Mouse (Mus musculus) testis, adult 2 months (tissue): ENCODE measurements around the gene Eif2b4. TPM values are rescaled to one million over a fixed set of nuclear protein-coding genes. Genes with fewer than 3 reads are reported as not detected.

Source experiments
- H3K27ac ChIP-seq: fragments of 200-500 bp; 2 replicates; pipeline ENCODE4 v1.5.1; 2012; ENCODE audit warnings: low read depth, low read length; ENCODE audit not compliant: control insufficient read depth, insufficient read depth
- H3K27me3 ChIP-seq: fragments of 200-500 bp; 2 replicates; pipeline ENCODE4 v1.6.1; 2012; ENCODE audit warnings: mild to moderate bottlenecking, low read length, moderate library complexity; ENCODE audit not compliant: control insufficient read depth, insufficient read depth
- H3K36me3 ChIP-seq: fragments of 200-500 bp; 2 replicates; pipeline ENCODE4 v1.6.1; 2012; ENCODE audit warnings: mild to moderate bottlenecking, low read length; ENCODE audit not compliant: control insufficient read depth, insufficient read depth
- H3K4me1 ChIP-seq: fragments of 200-500 bp; 2 replicates; pipeline ENCODE4 v1.6.1; 2012; ENCODE audit warnings: low read length; ENCODE audit not compliant: control insufficient read depth, insufficient read depth
- H3K4me3 ChIP-seq: fragments of 200-500 bp; 2 replicates; pipeline ENCODE4 v1.5.1; 2012; ENCODE audit warnings: low read depth, mild to moderate bottlenecking, low read length, moderate library complexity, mixed read lengths; ENCODE audit not compliant: control insufficient read depth
- CTCF ChIP-seq: fragments of 200-500 bp; IDR thresholded peaks from 2 replicates; pipeline ENCODE4 v1.5.1; 2012; ENCODE audit warnings: low read depth, mild to moderate bottlenecking, inconsistent platforms, low read length, moderate library complexity; ENCODE audit not compliant: control insufficient read depth, insufficient read depth, insufficient replicate concordance
- POLR2A ChIP-seq: fragments of 200-500 bp; IDR thresholded peaks from 2 replicates; pipeline ENCODE4 v1.6.1; 2012; ENCODE audit warnings: low read depth, mild to moderate bottlenecking, inconsistent platforms, low read length, moderate library complexity; ENCODE audit not compliant: control insufficient read depth
- polyA plus RNA-seq: library from polyadenylated mRNA; depleted of rRNA; stranded (reverse); fragments of >200 nt; gene quantifications from 2 replicates; pipeline ENCODE4 v1.2.3, GENCODE M21; 2012; rRNA removed

Gene Eif2b4
- 107 and 116 TPM in 2 replicates for polyA plus RNA-seq

DNA sequence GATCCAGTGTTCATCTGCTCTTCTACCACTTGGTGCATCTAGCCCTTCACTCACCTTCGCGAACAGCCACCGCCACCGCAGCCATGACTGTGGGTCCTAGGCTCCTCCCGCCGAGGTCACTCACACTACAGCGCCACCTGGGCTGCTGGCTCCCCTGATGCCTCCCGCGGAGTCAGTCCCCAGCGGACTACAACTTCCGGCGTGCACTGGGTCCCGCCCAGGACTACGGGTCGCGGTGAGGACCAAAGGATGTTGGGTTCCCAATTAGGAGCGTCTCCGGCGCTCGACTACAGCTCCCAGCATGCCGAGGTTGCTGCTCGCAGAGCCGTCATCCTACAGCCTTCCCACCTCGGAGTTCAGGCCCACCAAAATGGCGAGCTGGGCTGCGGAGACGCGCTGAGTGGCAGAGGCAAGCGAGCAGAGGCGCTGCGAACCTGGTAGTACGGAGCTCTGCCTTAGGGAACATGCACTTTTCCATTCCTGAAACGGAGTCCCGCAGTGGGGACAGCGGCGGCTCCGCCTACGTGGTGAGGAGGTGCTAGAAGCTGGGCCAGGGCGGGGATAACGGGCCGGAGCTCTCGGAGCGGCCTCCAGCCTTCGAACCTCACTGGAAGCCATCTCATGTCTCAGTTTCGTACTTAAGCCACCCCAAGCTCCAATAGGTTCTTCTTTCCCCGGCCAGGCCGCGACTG lies at the start of gene Eif2b4, which contains the start of gene Snx17:
Gene Eif2b4 (minus strand): TSS at position 492 of the 692 bp plus-strand sequence.
Gene Snx17 (plus strand): TSS at position 289 of the 692 bp plus-strand sequence.
- TF ChIP-seq CTCF (0 out of 2 replicates have a peak, but pooled peaks have one; percentile 13), POLR2A (peak; percentile 83)
- Histone ChIP-seq H3K27ac (peak within 1 kb of the TSS; percentile 77), H3K36me3 (no peaks in the 10 kb centered on the region; the same call in none of the 2 replicates), H3K27me3 (no peaks in the 10 kb centered on the region), H3K4me3 (peak within 1 kb of the TSS; percentile 93), H3K4me1 (peaks cover 6% of the 10 kb centered on the region)

GRCm38 (mm10) chr5:31242191-31242590 lies 49.0 kb upstream of the Eif2b4 start:
- H3K27me3 ChIP-seq = no peaks in the 10 kb centered on the region
- peaks cover 1% of the 10 kb centered on the region; the same call in 1 of the 2 replicates for H3K36me3 ChIP-seq
- H3K4me1 ChIP-seq = peaks cover 13% of the 10 kb centered on the region
- no peak overlapping the region; the same call in 1 of the 2 replicates for H3K4me3 ChIP-seq
- no peak overlapping the region for H3K27ac ChIP-seq
- TF ChIP-seq POLR2A (no peak), CTCF (no peak)

- TF ChIP-seq POLR2A (no peak), CTCF (no peak)
- Histone ChIP-seq H3K36me3 (peaks cover 1% of the 10 kb centered on the region; the same call in 1 of the 2 replicates), H3K27me3 (no peaks in the 10 kb centered on the region), H3K27ac (peak overlapping the region; percentile 89), H3K4me1 (peaks cover 13% of the 10 kb centered on the region), H3K4me3 (peak overlapping the region; percentile 88)
These were observed 48.3 kb upstream of the Eif2b4 start for GRCm38 (mm10) chr5:31241522-31242034.

- Histone ChIP-seq H3K36me3 (peaks cover 1% of the 10 kb centered on the region; the same call in 1 of the 2 replicates), H3K27me3 (no peaks in the 10 kb centered on the region), H3K4me3 (peak within 1 kb of the TSS; percentile 88), H3K27ac (peak within 1 kb of the TSS; percentile 92), H3K4me1 (peaks cover 13% of the 10 kb centered on the region)
- TF ChIP-seq POLR2A = peak; percentile 95
- TF ChIP-seq CTCF = no peak
These were observed 47.6 kb upstream of the Eif2b4 start, which contains the start of the genes Nrbp1 and Gm9970 for GRCm38 (mm10) chr5:31240637-31241521. Gene Nrbp1, plus strand, starts transcription at chr5:31240864. Gene Gm9970, minus strand, starts transcription at chr5:31241232.

- Histone ChIP-seq H3K27ac (no peak overlapping the region), H3K27me3 (no peaks in the 10 kb centered on the region), H3K36me3 (no peaks in the 10 kb centered on the region), H3K4me3 (no peak overlapping the region), H3K4me1 (no peaks in the 10 kb centered on the region)
- no peak for TF ChIP-seq CTCF
- TF ChIP-seq POLR2A = no peak
These were observed 33.4 kb upstream of the Eif2b4 start for GRCm38 (mm10) chr5:31226641-31227040.

GRCm38 (mm10) chr5:31222696-31223095 lies 29.5 kb upstream of the Eif2b4 start:
- Histone ChIP-seq H3K4me1 (no peaks in the 10 kb centered on the region), H3K36me3 (no peaks in the 10 kb centered on the region), H3K27me3 (no peaks in the 10 kb centered on the region), H3K4me3 (peak overlapping the region; percentile 46), H3K27ac (no peak overlapping the region)
- no peak for TF ChIP-seq CTCF
- no peak for TF ChIP-seq POLR2A
